Mouse (Mus musculus) ES-Bruce4 (cell line): ENCODE measurements around the gene Il12rb1. TPM values are rescaled to one million over a fixed set of nuclear protein-coding genes. Genes with fewer than 3 reads are reported as not detected.

ENCODE experiments used
- H3K27ac ChIP-seq: 2 replicates; pipeline ENCODE4 v1.5.1; 2012; ENCODE audit warnings: low read length, inconsistent platforms; ENCODE audit not compliant: insufficient read depth
- H3K27me3 ChIP-seq: 2 replicates; pipeline ENCODE4 v1.6.1; 2012; ENCODE audit warnings: mild to moderate bottlenecking, low read length, inconsistent platforms; ENCODE audit not compliant: control insufficient read depth, poor library complexity, insufficient read depth, severe bottlenecking
- H3K36me3 ChIP-seq: 2 replicates; pipeline ENCODE4 v1.6.1; 2012; ENCODE audit warnings: inconsistent platforms, mild to moderate bottlenecking, low read length, moderate library complexity; ENCODE audit not compliant: control insufficient read depth, poor library complexity, insufficient read depth, severe bottlenecking
- H3K4me1 ChIP-seq: one replicate; pipeline ENCODE4 v1.8.1; 2011; ENCODE audit warnings: low read length; ENCODE audit not compliant: control insufficient read depth, insufficient read depth
- H3K4me3 ChIP-seq: 2 replicates; pipeline ENCODE4 v1.5.1; 2011; ENCODE audit warnings: low read depth, mild to moderate bottlenecking, low read length
- H3K9ac ChIP-seq: 2 replicates; pipeline ENCODE4 v1.6.1; 2012; ENCODE audit warnings: low read depth, mild to moderate bottlenecking, inconsistent platforms; ENCODE audit not compliant: poor library complexity, severe bottlenecking
- H3K9me3 ChIP-seq: replicated peaks from 2 replicates; pipeline ENCODE4 v1.6.1; 2012; ENCODE audit warnings: mild to moderate bottlenecking, low read length, inconsistent platforms; ENCODE audit not compliant: control insufficient read depth, poor library complexity, insufficient read depth, severe bottlenecking
- CTCF ChIP-seq: IDR thresholded peaks from one replicate; pipeline ENCODE4 v1.8.1; 2011; ENCODE audit warnings: low read depth, low read length
- EP300 ChIP-seq: IDR thresholded peaks from 2 replicates; pipeline ENCODE4 v1.6.1; 2011; ENCODE audit warnings: low read depth, low read length; ENCODE audit not compliant: insufficient read depth
- POLR2A ChIP-seq: IDR thresholded peaks from one replicate; pipeline ENCODE4 v1.8.1; 2011; ENCODE audit warnings: low read length; ENCODE audit not compliant: insufficient read depth
- polyA plus RNA-seq: library from polyadenylated mRNA; stranded (reverse); fragments of >200 nt; gene quantifications from 2 replicates; pipeline ENCODE4 v1.2.4, GENCODE M21; 2011; ENCODE audit warnings: low read depth; ENCODE audit not compliant: missing spikeins, insufficient read depth, insufficient read length

Gene Il12rb1
- polyA plus RNA-seq, 1 experiment = 2.0 TPM

DNA sequence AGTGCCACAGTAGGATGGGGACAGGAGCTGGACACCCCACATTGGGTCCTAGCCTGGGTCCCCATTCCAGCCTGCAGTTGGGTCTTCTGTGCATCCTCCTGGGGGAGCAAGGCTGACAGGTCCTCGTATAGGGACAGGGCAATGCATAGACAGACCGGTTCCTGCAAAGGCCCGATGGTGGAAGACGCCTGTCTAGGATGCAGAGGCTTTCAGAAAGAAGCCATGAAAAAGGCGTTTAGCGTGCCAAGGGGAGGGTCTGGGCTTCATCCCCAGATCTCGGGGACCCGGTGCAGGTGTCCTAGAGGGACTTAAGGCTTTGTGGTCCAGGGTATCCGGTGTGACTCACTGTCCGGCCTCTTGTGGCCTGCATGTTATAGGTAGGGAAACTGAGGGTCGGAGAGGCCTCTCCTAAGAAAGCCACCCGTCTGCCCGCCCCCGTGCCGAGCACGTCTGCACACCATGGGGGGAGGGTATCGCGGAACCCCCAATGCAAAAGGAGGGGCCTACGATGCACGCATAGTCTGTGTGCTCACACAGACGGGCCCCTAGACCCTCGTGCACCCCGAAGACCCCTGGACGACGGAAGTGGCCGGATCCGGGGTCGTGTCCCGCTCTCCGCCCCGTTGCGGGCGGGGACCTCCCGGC is 32.3 kb upstream of the Il12rb1 start:
- Histone ChIP-seq H3K9me3 (no peaks in the 10 kb centered on the region), H3K9ac (peak overlapping the region; percentile 93), H3K4me1 (peaks cover 2% of the 10 kb centered on the region), H3K27me3 (no peaks in the 10 kb centered on the region), H3K4me3 (peak overlapping the region; percentile 89), H3K36me3 (no peaks in the 10 kb centered on the region), H3K27ac (no peak overlapping the region)
- TF ChIP-seq EP300 = no peak
- no peak for TF ChIP-seq POLR2A
- TF ChIP-seq CTCF = no peak

DNA sequence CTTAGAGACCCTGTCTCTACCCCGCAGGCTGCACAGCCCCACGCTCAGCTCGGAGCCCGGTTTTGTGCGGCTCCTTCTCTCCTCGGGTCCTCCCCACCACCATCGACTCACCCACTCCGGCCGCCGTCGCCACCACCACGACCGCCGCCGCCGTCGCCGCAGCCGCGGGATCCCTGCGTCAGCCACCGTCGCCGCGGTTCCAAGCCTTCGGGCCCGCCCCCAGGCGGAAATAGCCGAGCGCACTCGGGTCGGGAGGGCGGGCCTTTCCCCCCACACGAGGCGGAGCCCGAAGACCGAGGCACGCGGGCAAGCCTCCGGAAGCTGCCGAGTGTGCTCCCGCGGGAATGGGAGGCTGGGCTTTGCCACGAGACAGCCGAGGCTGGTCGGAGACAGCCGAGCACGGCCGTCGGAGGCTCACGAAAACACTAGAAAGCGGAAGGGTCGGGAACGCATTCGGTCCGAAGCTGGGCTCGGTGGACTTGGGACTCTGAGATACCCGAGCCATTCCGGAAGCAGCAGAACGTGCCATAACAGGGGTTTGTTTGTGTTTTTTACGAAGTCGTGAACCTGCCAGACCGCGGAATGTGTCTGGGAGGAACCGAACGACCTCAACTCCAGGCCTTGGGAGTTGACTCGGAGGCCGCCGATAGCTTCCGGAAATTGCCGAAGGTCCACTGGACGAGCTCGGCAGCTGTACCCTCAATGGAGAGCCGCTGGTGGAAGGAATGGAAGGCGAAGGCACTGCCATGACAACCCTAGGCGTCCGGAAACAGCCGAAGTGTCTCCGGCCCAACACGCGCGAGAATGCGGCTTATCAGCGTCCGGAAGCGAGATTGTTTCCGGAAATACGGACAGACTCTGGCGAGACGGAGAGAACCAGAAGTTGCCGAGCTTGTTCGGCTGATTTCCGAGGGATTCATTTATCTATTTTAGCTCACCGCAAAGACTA is 31.5 kb upstream of the Il12rb1 start, which contains the start of gene Pik3r2:
Pik3r2 (minus strand) TSS at position 218 of the 949 bp plus-strand sequence.
- no peaks in the 10 kb centered on the region for H3K27me3 ChIP-seq
- H3K4me3 ChIP-seq = peak within 1 kb of the TSS; percentile 91
- H3K36me3 ChIP-seq = no peaks in the 10 kb centered on the region
- peak within 1 kb of the TSS; percentile 93 for H3K9ac ChIP-seq
- TF ChIP-seq POLR2A (peak; percentile 12), EP300 (no peak)
- peaks cover 2% of the 10 kb centered on the region for H3K4me1 ChIP-seq
- peak within 1 kb of the TSS; percentile 71 for H3K27ac ChIP-seq
- H3K9me3 ChIP-seq = no peaks in the 10 kb centered on the region

DNA sequence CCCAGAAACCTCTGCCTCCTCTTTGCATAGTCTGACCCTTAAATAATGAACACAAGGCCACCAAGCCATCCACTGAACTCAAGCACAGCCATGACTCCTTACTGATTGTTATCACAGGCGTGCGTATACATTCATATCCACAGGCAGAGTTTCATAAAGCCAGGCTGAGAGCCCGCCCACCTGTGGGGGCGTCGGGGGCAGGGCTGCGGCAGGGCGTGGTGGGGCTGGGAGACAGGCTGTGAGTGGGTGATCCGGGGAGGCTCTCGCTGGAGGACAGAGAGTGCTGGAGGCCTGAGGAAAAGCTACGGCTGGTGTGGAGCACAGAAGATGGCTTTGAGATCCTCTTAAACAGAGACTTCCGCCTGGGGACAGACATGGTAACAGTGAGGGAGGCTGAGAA is 28.2 kb upstream of the Il12rb1 start:
- Histone ChIP-seq H3K9ac (peak overlapping the region; percentile 27), H3K27ac (no peak overlapping the region), H3K9me3 (no peaks in the 10 kb centered on the region), H3K27me3 (no peaks in the 10 kb centered on the region), H3K4me1 (peaks cover 2% of the 10 kb centered on the region), H3K36me3 (no peaks in the 10 kb centered on the region), H3K4me3 (peak overlapping the region; percentile 44)
- TF ChIP-seq CTCF = no peak
- no peak for TF ChIP-seq EP300
- no peak for TF ChIP-seq POLR2A

DNA sequence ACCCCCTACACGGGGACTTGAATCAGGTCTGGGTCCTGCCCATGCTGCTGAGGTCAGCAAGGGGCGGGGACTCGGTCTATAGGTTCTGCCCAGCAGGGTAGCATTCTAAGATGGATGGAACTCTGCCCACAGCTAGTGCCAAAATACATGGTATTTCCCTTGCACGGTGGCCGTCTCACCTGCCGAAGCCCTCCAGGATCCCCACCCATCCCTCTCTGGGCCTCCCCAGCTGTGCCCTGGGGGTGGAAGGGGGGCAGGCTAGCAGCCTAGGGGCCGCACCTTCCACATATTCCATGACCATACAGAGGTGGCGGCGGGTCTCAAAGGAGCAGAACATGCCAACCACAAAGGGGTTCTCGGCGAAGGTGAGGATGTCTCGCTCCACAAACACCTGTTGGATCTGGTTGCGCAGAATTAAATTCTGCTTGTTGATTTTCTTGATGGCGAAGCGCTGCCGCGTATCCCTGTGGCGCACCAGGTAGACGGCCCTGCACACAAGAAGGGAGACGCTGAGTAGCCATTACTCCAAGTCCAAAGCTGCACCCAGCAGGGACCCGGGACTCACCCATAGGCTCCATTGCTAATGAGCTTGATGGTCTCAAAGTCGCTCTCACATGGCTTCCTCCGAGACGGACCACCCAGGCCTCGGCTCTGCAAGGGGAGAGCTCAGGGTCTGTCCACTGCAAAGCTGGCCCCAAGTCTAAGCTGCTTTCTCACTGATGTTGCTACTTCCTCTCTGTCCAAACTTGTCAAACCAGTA is 21.8 kb upstream of the Il12rb1 start:
- no peaks in the 10 kb centered on the region for H3K36me3 ChIP-seq
- H3K4me3 ChIP-seq = no peak overlapping the region
- no peak overlapping the region for H3K9ac ChIP-seq
- no peak overlapping the region for H3K27ac ChIP-seq
- H3K4me1 ChIP-seq = no peaks in the 10 kb centered on the region
- TF ChIP-seq EP300 (no peak), CTCF (no peak), POLR2A (no peak)
- H3K27me3 ChIP-seq = no peaks in the 10 kb centered on the region
- no peaks in the 10 kb centered on the region for H3K9me3 ChIP-seq

DNA sequence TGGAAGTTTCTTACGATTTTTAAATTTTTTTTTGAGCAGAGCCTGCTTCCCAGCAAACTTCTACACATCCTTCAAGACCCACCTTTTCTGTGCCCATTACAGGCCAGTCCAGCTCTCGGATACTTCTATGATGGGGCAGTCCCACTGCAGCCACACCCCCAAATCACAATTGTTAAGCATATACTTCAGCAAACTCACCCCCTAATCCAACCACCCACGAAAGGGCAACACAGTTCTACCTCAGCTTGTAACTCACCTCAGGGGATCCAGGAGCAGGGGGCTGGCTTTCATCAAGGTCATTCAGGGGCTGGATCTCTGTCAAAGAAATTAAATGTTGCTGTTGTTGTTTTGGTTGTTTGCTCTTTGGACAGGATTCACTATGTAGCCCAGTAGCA is 21.2 kb upstream of the Il12rb1 start:
- TF ChIP-seq POLR2A (no peak), CTCF (no peak), EP300 (no peak)
- Histone ChIP-seq H3K9me3 (no peaks in the 10 kb centered on the region), H3K27ac (no peak overlapping the region), H3K4me1 (no peaks in the 10 kb centered on the region), H3K9ac (no peak overlapping the region), H3K4me3 (no peak overlapping the region), H3K27me3 (no peaks in the 10 kb centered on the region), H3K36me3 (no peaks in the 10 kb centered on the region)
